Mouse (Mus musculus): ENCODE measurements around the gene Ccdc186. TPM values are rescaled to one million over a fixed set of nuclear protein-coding genes. Genes with fewer than 3 reads are reported as not detected.

Ccdc186 gene
- polyA plus RNA-seq (2012; rRNA removed) = 15.0 and 15.7 TPM in 2 replicates

GRCm38 (mm10) chr19:56821798-56822447, at the start of gene Ccdc186:
Ccdc186 (minus strand) TSS chr19:56822190.
- DNase-seq (ENCODE audit: extremely low spot score in 1 of 2, low spot score in 1 of 2) = peak; percentile 93 to 99

- DNase-seq (ENCODE audit: extremely low spot score in 1 of 2, low spot score in 1 of 2) = no peak
Measured at GRCm38 (mm10) chr19:56867701-56868100, 45.7 kb upstream of the Ccdc186 start.

DNA sequence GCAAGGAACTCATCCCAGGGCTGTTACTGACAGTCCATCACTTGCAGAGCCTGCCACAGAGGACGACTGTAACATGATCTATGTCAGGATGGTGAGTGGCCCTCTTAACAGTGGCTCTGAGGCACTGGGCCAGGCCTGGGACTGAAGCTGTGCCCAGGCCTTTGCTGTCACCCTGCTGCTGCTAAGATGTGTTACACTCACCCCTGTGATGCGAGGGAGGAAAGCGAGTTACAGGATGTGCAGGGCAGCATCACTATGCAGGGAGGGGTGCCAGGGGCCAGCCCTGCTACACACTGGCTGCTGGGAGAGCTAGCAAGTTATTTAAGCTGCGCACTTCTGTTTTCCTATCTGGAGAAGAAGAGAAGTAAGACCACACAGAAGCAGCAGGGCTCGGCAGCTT, 34.5 kb upstream of the Ccdc186 start:
- DNase-seq (ENCODE audit: extremely low spot score in 1 of 2, low spot score in 1 of 2) = no peak

DNA sequence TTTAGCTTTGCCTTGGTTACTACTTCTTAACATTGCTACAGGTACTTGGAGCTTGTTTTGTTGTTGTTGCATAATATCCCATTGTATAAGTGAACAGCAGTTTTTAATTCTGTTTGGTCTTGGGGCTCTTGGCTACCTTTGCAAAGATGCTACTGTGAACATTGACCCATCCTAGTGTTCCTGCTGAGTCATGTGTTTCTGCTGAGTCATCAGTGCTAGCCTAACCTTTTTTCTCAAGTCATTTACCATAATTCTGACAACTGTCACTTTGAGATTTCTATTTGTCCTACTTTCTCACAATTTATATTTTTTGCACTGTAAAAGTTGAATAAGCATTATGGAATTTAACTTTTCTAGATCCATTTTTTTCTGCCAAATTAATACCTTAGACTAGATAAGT, 30.6 kb upstream of the Ccdc186 start:
- DNase-seq (ENCODE audit: extremely low spot score in 1 of 2, low spot score in 1 of 2) = no peak

GRCm38 (mm10) chr19:56842974-56843373, 21.0 kb upstream of the Ccdc186 start:
- DNase-seq (ENCODE audit: extremely low spot score in 1 of 2, low spot score in 1 of 2) = no peak

DNA sequence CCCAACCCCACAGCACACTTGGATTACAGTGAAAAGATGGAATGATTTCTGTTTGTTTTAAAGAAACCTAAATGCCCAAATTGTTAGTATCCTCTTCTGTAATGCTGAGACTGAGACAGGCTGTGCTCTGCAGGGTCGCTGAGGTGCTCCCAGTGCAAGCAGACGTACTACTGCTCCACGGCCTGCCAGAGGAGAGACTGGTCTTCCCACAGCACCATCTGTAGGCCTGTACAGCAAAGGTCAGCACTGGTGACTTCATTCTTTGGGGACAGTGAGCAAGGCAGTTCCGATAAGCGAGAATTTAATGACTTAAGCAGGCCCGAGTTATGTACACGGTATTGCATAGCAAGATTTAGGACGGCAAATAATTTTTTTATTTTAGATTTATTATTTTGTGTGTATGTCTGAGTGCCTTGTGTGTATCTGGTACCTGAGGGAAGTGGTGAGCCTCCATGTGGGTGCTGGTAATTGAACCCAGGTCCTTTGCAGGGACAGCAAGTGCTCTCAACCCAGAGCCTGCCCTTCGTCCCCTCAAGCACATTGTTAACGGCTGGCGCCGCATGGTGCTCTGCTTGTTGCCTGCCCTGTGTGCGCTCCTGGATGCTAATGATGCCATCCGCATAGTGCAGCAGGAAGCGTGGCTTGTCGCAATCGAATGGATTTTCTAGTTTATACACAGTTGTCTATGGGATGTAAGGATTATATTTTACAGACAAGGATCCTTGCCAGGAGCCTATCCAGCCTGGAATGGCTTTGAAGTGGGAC, 17.1 kb upstream of the Ccdc186 start:
- DNase-seq (ENCODE audit: extremely low spot score in 1 of 2, low spot score in 1 of 2) = no peak

DNA sequence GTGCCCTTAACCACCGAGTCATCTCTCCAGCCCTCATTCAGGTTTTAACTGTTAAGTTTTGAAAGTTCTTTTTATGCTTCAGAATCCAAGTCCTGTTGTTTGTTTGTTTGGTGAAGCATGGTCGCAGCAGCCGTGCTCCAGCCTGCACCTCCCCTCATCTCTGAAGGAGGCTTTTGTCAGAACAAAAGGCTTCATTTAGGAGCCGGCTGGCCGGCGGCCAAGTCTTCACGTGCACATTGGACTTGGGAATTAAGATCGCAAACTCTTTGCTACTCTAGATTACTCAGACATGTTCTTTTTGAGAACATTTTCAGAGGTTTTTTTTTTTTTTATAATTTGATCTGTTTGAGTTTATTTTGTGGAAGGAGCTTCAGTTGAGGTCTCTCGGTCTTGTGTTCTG, 13.3 kb upstream of the Ccdc186 start:
- DNase-seq (ENCODE audit: extremely low spot score in 1 of 2, low spot score in 1 of 2) = no peak

DNA sequence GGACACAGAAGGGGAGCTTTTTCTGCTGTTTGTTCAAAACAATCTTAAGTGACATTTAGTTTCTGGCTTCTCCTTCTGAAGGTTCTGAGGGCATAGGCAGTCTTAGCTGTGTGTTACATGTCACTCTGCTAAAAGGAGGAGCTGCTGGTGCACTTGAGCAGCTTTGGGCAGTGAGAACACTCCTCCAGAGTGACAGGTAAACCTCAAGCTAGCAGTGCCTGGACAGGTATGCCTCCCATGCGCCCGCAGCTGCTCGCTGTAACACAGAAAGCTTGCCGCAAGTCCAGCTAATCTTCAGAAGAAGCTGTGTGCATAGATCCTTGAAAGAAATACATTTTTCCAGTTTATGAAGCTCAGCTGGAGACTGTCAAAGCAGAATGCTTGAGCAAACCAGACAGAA, 8.2 kb upstream of the Ccdc186 start:
- DNase-seq (ENCODE audit: extremely low spot score in 1 of 2, low spot score in 1 of 2) = no peak

GRCm38 (mm10) chr19:56829267-56829666, 7.3 kb upstream of the Ccdc186 start:
- DNase-seq (ENCODE audit: extremely low spot score in 1 of 2, low spot score in 1 of 2) = no peak

GRCm38 (mm10) chr19:56828305-56828704, 6.3 kb upstream of the Ccdc186 start:
- DNase-seq (ENCODE audit: extremely low spot score in 1 of 2, low spot score in 1 of 2) = no peak

DNA sequence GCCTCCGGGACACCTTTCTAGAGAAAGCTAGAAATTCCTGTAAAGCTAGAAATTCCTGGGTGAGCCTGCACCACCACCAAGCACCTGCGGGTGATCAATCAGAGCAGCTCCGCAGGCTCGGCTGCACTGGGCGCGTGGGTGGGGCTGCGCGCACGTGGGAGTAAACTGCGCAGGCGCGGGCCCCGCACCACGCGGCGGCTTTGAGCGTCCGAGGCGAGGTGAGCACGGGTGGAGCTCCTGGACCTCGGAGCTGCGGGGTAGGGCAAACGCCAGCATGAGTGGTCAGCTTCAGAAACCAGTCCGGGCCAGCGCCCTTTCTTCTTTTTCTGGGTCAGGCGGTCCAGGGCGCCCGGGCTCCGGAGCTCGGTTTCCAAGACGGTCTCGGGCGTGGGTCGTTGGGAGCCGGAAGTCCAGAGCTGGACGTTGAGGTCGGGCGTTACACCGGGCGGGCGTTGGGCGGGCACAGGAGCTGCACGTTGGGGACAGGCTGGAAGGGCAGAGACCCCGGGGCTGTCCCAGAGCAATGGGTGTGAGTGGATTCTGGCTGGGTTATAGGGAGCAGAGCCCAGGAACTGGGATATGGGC, 4.1 kb upstream of the Ccdc186 start, which contains the start of gene Tdrd1:
Gene Tdrd1, plus strand, starts transcription at position 163 of the 585 bp plus-strand sequence.
- no peak for DNase-seq (ENCODE audit: extremely low spot score in 1 of 2, low spot score in 1 of 2)

- no peak for DNase-seq (ENCODE audit: extremely low spot score in 1 of 2, low spot score in 1 of 2)
Measured at GRCm38 (mm10) chr19:56822448-56822836, 452 bp upstream of the Ccdc186 start.

GRCm38 (mm10) chr19:56821040-56821797, 771 bp downstream of the Ccdc186 start:
- DNase-seq (ENCODE audit: extremely low spot score in 1 of 2, low spot score in 1 of 2) = no peak

- peak in 1 of 2 experiments; percentile 42 for DNase-seq (ENCODE audit: extremely low spot score in 1 of 2, low spot score in 1 of 2)
Measured at GRCm38 (mm10) chr19:56817851-56818526, 4.0 kb downstream of the Ccdc186 start.

- DNase-seq (ENCODE audit: extremely low spot score in 1 of 2, low spot score in 1 of 2) = no peak
Measured at GRCm38 (mm10) chr19:56813360-56813759, 8.6 kb downstream of the Ccdc186 start.

DNA sequence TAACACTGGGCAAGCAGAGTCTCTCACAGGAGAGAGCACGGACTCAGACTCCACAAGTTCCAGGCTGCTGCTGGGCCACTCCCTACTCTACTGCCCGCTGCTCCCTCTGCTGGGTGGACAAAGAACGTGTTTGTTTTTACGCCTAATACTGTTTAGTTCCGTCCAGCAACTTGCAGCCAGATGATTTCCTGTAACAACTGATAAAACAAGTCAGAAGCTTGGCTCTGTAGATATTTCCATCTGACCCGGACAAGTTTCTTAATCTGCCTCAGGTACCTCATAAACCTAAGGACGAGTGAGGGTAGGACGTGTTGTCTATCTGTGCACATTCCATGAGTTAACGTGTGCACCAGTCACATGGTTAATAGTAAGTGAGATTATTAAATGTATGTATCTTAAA, 10.4 kb downstream of the Ccdc186 start:
- peak in 1 of 2 experiments; percentile 51 for DNase-seq (ENCODE audit: extremely low spot score in 1 of 2, low spot score in 1 of 2)

- no peak for DNase-seq (ENCODE audit: extremely low spot score in 1 of 2, low spot score in 1 of 2)
Measured at GRCm38 (mm10) chr19:56810641-56811146, 11.3 kb downstream of the Ccdc186 start.

DNA sequence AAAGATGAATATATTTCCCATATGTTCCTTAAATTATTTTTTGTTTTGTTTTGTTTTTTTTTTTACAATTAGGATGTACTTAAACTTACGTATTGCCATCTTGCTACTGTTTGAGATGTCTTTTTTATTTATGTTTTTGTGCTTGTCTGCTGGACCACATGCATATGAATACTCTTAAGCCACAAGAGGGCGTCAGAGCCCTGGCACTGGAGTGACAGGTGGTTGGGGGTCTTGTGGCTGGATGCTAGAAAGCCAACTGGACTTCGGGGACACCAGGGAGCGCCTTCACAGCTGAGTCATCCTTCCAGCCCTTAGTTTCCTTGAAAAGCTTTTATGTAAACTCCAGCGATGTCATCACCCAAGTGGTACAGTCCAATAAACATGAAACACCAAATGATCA, 13.2 kb downstream of the Ccdc186 start:
- no peak for DNase-seq (ENCODE audit: extremely low spot score in 1 of 2, low spot score in 1 of 2)

DNA sequence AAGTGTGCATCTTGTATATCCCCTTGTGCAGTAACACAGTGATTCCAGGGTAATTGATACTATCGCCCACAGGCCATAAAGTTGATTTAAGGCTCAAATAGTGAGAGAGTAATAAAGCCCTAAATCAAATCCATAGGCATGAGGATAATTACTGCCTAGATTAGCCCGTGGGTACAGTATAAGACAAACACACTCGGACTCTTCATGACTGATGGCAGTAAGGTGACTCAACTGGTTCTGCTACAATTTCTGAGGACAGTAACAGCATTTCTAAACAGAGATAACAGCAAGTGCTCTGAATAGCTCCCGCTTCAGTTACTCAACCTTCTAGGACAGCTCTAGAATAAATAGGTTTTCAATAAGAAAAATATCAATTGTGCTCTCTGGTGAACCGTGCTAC, 14.9 kb downstream of the Ccdc186 start:
- no peak for DNase-seq (ENCODE audit: extremely low spot score in 1 of 2, low spot score in 1 of 2)

DNA sequence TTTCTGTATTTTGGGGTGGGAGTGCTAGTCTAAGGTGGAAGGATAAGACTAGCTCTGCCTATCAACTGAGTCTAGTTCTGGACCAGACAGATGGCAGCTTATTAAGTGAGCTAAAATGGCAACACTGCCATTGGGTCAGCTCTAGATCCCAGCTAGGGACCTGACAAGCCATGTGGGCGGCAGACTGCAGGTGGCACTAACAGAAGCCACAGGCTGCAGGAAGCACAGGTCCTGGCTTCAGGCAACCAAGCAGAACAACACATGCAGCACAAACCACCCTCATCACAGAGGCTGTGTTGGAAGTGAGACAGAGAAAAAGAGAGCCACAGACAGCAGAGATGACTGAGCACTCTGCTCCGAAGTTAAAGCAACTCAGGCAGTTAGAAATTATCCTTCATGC, 16.6 kb downstream of the Ccdc186 start:
- DNase-seq (ENCODE audit: extremely low spot score in 1 of 2, low spot score in 1 of 2) = no peak
